Mouse (Mus musculus): ENCODE measurements at regions not wholly inside any gene's neighbourhood (a gene's known extent, or its start where the extent isn't known, plus 50 kb on each side); places are given as distances from the start of the nearest gene placed in this dataset.

- Histone ChIP-seq H3K9me3 (ENCODE audit: control insufficient read depth, low read length) (no peaks in the 10 kb centered on the region), H3K27ac (ENCODE audit: low read depth, low read length) (no peak overlapping the region), H3K36me3 (ENCODE audit: control insufficient read depth, insufficient read depth, low read length) (no peaks in the 10 kb centered on the region), H3K4me2 (ENCODE audit: low read depth, low read length, severe bottlenecking) (no peak overlapping the region), H3K4me3 (ENCODE audit: low read depth, low read length) (no peak overlapping the region), H3K4me1 (replicated peaks; ENCODE audit: control insufficient read depth, insufficient read depth, low read length) (no peaks in the 10 kb centered on the region), H3K9ac (ENCODE audit: low read length) (no peak overlapping the region), H3K27me3 (ENCODE audit: control insufficient read depth, insufficient read depth, low read length) (no peaks in the 10 kb centered on the region)
- DNase-seq (ENCODE audit: low spot score), result no peak
- WGBS, result 83% methylated on average over 3 of the region's 3 CpGs
- ATAC-seq (replicated peaks; ENCODE audit: low FRiP score), result no peak
Measured at GRCm38 (mm10) chr4:97093576-97093975, 89.4 kb downstream of the Gm10192 start.

GRCm38 (mm10) chr4:97050735-97051134, 132.2 kb downstream of the Gm10192 start:
- ATAC-seq (replicated peaks; ENCODE audit: low FRiP score) (no peak), DNase-seq (ENCODE audit: low spot score) (no peak)
- 81% methylated on average over 6 of the region's 6 CpGs for WGBS
- Histone ChIP-seq H3K9me3 (ENCODE audit: control insufficient read depth, low read length) (no peaks in the 10 kb centered on the region), H3K4me3 (ENCODE audit: low read depth, low read length) (no peak overlapping the region), H3K4me1 (replicated peaks; ENCODE audit: control insufficient read depth, insufficient read depth, low read length) (no peaks in the 10 kb centered on the region), H3K4me2 (ENCODE audit: low read depth, low read length, severe bottlenecking) (no peak overlapping the region), H3K36me3 (ENCODE audit: control insufficient read depth, insufficient read depth, low read length) (no peaks in the 10 kb centered on the region), H3K27ac (ENCODE audit: low read depth, low read length) (no peak overlapping the region), H3K27me3 (ENCODE audit: control insufficient read depth, insufficient read depth, low read length) (no peaks in the 10 kb centered on the region), H3K9ac (ENCODE audit: low read length) (no peak overlapping the region)

- ATAC-seq (replicated peaks; ENCODE audit: low FRiP score), result no peak
- WGBS, result 81% methylated on average over 4 of the region's 4 CpGs
- H3K4me1 ChIP-seq (replicated peaks; ENCODE audit: control insufficient read depth, insufficient read depth, low read length), result no peaks in the 10 kb centered on the region
- H3K9me3 ChIP-seq (ENCODE audit: control insufficient read depth, low read length), result no peaks in the 10 kb centered on the region
- H3K4me3 ChIP-seq (ENCODE audit: low read depth, low read length), result no peak overlapping the region
- no peaks in the 10 kb centered on the region for H3K36me3 ChIP-seq (ENCODE audit: control insufficient read depth, insufficient read depth, low read length)
- H3K9ac ChIP-seq (ENCODE audit: low read length), result no peak overlapping the region
- no peak overlapping the region for H3K4me2 ChIP-seq (ENCODE audit: low read depth, low read length, severe bottlenecking)
- H3K27me3 ChIP-seq (ENCODE audit: control insufficient read depth, insufficient read depth, low read length), result no peaks in the 10 kb centered on the region
- no peak overlapping the region for H3K27ac ChIP-seq (ENCODE audit: low read depth, low read length)
- no peak for DNase-seq (ENCODE audit: low spot score)
Measured at GRCm38 (mm10) chr4:97049045-97049674, 133.8 kb downstream of the Gm10192 start.

GRCm38 (mm10) chr4:97037693-97038348, 145.1 kb downstream of the Gm10192 start:
- no peak overlapping the region for H3K27ac ChIP-seq (ENCODE audit: low read depth, low read length)
- peak; percentile 78 for ATAC-seq (replicated peaks; ENCODE audit: low FRiP score)
- WGBS, result 41% methylated on average over 2 of the region's 2 CpGs
- no peak overlapping the region for H3K4me3 ChIP-seq (ENCODE audit: low read depth, low read length)
- H3K4me1 ChIP-seq (replicated peaks; ENCODE audit: control insufficient read depth, insufficient read depth, low read length), result no peaks in the 10 kb centered on the region
- peak; percentile 58 for DNase-seq (ENCODE audit: low spot score)
- H3K36me3 ChIP-seq (ENCODE audit: control insufficient read depth, insufficient read depth, low read length), result no peaks in the 10 kb centered on the region
- no peaks in the 10 kb centered on the region for H3K27me3 ChIP-seq (ENCODE audit: control insufficient read depth, insufficient read depth, low read length)
- no peaks in the 10 kb centered on the region for H3K9me3 ChIP-seq (ENCODE audit: control insufficient read depth, low read length)
- H3K9ac ChIP-seq (ENCODE audit: low read length), result no peak overlapping the region
- H3K4me2 ChIP-seq (ENCODE audit: low read depth, low read length, severe bottlenecking), result no peak overlapping the region

- Histone ChIP-seq H3K36me3 (ENCODE audit: control insufficient read depth, insufficient read depth, low read length) (no peaks in the 10 kb centered on the region), H3K27me3 (ENCODE audit: control insufficient read depth, insufficient read depth, low read length) (no peaks in the 10 kb centered on the region), H3K4me2 (ENCODE audit: low read depth, low read length, severe bottlenecking) (no peak overlapping the region), H3K27ac (ENCODE audit: low read depth, low read length) (no peak overlapping the region), H3K4me3 (ENCODE audit: low read depth, low read length) (no peak overlapping the region), H3K9ac (ENCODE audit: low read length) (no peak overlapping the region), H3K4me1 (replicated peaks; ENCODE audit: control insufficient read depth, insufficient read depth, low read length) (no peaks in the 10 kb centered on the region), H3K9me3 (ENCODE audit: control insufficient read depth, low read length) (no peaks in the 10 kb centered on the region)
- DNase-seq (ENCODE audit: low spot score) (no peak), ATAC-seq (replicated peaks; ENCODE audit: low FRiP score) (no peak)
Measured at GRCm38 (mm10) chr4:97028938-97029337, 154.0 kb downstream of the Gm10192 start.

- H3K9ac ChIP-seq (ENCODE audit: low read length), result no peak overlapping the region
- WGBS, result 81% methylated on average over 4 of the region's 4 CpGs
- H3K27ac ChIP-seq (ENCODE audit: low read depth, low read length), result no peak overlapping the region
- H3K36me3 ChIP-seq (ENCODE audit: control insufficient read depth, insufficient read depth, low read length), result no peaks in the 10 kb centered on the region
- DNase-seq (ENCODE audit: low spot score), result no peak
- no peak overlapping the region for H3K4me2 ChIP-seq (ENCODE audit: low read depth, low read length, severe bottlenecking)
- no peaks in the 10 kb centered on the region for H3K4me1 ChIP-seq (replicated peaks; ENCODE audit: control insufficient read depth, insufficient read depth, low read length)
- no peaks in the 10 kb centered on the region for H3K9me3 ChIP-seq (ENCODE audit: control insufficient read depth, low read length)
- no peaks in the 10 kb centered on the region for H3K27me3 ChIP-seq (ENCODE audit: control insufficient read depth, insufficient read depth, low read length)
- ATAC-seq (replicated peaks; ENCODE audit: low FRiP score), result no peak
- no peak overlapping the region for H3K4me3 ChIP-seq (ENCODE audit: low read depth, low read length)
Measured at GRCm38 (mm10) chr4:97025446-97026040, 157.4 kb downstream of the Gm10192 start.

- Histone ChIP-seq H3K36me3 (ENCODE audit: control insufficient read depth, insufficient read depth, low read length) (no peaks in the 10 kb centered on the region), H3K4me1 (replicated peaks; ENCODE audit: control insufficient read depth, insufficient read depth, low read length) (no peaks in the 10 kb centered on the region), H3K27me3 (ENCODE audit: control insufficient read depth, insufficient read depth, low read length) (no peaks in the 10 kb centered on the region), H3K9ac (ENCODE audit: low read length) (no peak overlapping the region), H3K9me3 (ENCODE audit: control insufficient read depth, low read length) (no peaks in the 10 kb centered on the region), H3K4me2 (ENCODE audit: low read depth, low read length, severe bottlenecking) (no peak overlapping the region), H3K4me3 (ENCODE audit: low read depth, low read length) (no peak overlapping the region), H3K27ac (ENCODE audit: low read depth, low read length) (no peak overlapping the region)
- DNase-seq (ENCODE audit: low spot score), result no peak
- ATAC-seq (replicated peaks; ENCODE audit: low FRiP score), result no peak
Measured at GRCm38 (mm10) chr4:97001321-97001720, 181.6 kb downstream of the Gm10192 start.

- DNase-seq (ENCODE audit: low spot score), result no peak
- WGBS, result 87% methylated on average over 2 of the region's 2 CpGs
Measured at GRCm38 (mm10) chr4:96980311-96980710, 195.3 kb upstream of the Gm12695 start.

GRCm38 (mm10) chr4:96979876-96980275, 194.9 kb upstream of the Gm12695 start:
- WGBS, result 85% methylated on average over 3 of the region's 3 CpGs
- no peak overlapping the region for H3K4me2 ChIP-seq (ENCODE audit: low read depth, low read length, severe bottlenecking)
- no peak overlapping the region for H3K27ac ChIP-seq (ENCODE audit: low read depth, low read length)

More at GRCm38 (mm10) chr4:96980311-96980710, 195.3 kb upstream of the Gm12695 start:
- H3K27ac ChIP-seq (ENCODE audit: low read depth, low read length), result no peak overlapping the region
- no peak overlapping the region for H3K4me3 ChIP-seq (ENCODE audit: low read depth, low read length)
- no peak overlapping the region for H3K9ac ChIP-seq (ENCODE audit: low read length)
- no peaks in the 10 kb centered on the region for H3K27me3 ChIP-seq (ENCODE audit: control insufficient read depth, insufficient read depth, low read length)
- no peaks in the 10 kb centered on the region for H3K9me3 ChIP-seq (ENCODE audit: control insufficient read depth, low read length)
- H3K36me3 ChIP-seq (ENCODE audit: control insufficient read depth, insufficient read depth, low read length), result no peaks in the 10 kb centered on the region
- ATAC-seq (replicated peaks; ENCODE audit: low FRiP score), result no peak
- H3K4me1 ChIP-seq (replicated peaks; ENCODE audit: control insufficient read depth, insufficient read depth, low read length), result no peaks in the 10 kb centered on the region
- H3K4me2 ChIP-seq (ENCODE audit: low read depth, low read length, severe bottlenecking), result no peak overlapping the region

More at GRCm38 (mm10) chr4:96979876-96980275, 194.9 kb upstream of the Gm12695 start:
- Histone ChIP-seq H3K4me1 (replicated peaks; ENCODE audit: control insufficient read depth, insufficient read depth, low read length) (no peaks in the 10 kb centered on the region), H3K27me3 (ENCODE audit: control insufficient read depth, insufficient read depth, low read length) (no peaks in the 10 kb centered on the region), H3K9me3 (ENCODE audit: control insufficient read depth, low read length) (no peaks in the 10 kb centered on the region), H3K9ac (ENCODE audit: low read length) (no peak overlapping the region), H3K36me3 (ENCODE audit: control insufficient read depth, insufficient read depth, low read length) (no peaks in the 10 kb centered on the region), H3K4me3 (ENCODE audit: low read depth, low read length) (no peak overlapping the region)
- no peak for ATAC-seq (replicated peaks; ENCODE audit: low FRiP score)
- DNase-seq (ENCODE audit: low spot score), result no peak

All from forebrain, embryonic 11.5 days (tissue).